Mouse (Mus musculus) NIH3T3 (cell line): ENCODE measurements at regions not wholly inside any gene's neighbourhood (a gene's known extent, or its start where the extent isn't known, plus 50 kb on each side); places are given as distances from the start of the nearest gene placed in this dataset.

ENCODE experiments used
- DNase-seq: peaks from one replicate; pipeline ENCODE4 v3.0.0-alpha.2; 2012; ENCODE audit warnings: low read depth

- no peak for DNase-seq
Observed at GRCm38 (mm10) chr2:147503962-147504361, 142.2 kb downstream of the Pax1 start.

- no peak for DNase-seq
Observed at GRCm38 (mm10) chr2:147498731-147499130, 137.0 kb downstream of the Pax1 start.

GRCm38 (mm10) chr2:147455932-147456331, 94.2 kb downstream of the Pax1 start:
- DNase-seq = no peak

- no peak for DNase-seq
Observed at GRCm38 (mm10) chr2:147454362-147455257, 92.9 kb downstream of the Pax1 start.
